Mouse (Mus musculus) gastrocnemius, postnatal 25 days (tissue): ENCODE data around the gene Mrpl40. TPM values are rescaled to one million over a fixed set of nuclear protein-coding genes. Genes with fewer than 3 reads are reported as not detected.

Source experiments
- DNase-seq: peaks from one replicate; pipeline ENCODE4 v3.0.0; 2022
- total RNA-seq, 2 experiments: library from RNA; stranded (reverse); gene quantifications; 1 replicate in 1 of 2; 2 replicates in 1 of 2; pipeline ENCODE4 v1.2.3; 2021

The Mrpl40 gene
- total RNA-seq, 2 experiments from 2014 or later, result 42.8 to 45.5 TPM

DNA sequence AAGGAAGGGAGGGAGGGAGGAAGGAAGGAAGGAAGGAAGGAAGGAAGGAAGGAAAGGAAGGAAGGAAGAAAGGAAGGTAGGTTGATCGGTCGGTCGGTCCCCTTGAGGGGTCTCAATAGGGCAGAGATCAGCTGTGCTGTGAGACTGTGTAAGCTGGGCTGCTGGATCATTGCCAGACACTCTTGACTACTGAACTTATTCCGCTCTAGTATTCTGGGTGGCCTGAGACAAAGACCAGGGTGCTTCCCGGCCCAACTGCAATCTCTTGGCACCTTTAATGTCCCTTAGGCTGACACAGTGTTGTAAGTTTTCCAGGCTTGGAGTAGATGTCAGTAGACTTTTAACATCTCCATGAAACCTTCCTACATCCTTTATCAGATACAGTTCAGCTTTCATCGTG is 47.6 kb downstream of the Mrpl40 start:
- DNase-seq, result no peak

DNA sequence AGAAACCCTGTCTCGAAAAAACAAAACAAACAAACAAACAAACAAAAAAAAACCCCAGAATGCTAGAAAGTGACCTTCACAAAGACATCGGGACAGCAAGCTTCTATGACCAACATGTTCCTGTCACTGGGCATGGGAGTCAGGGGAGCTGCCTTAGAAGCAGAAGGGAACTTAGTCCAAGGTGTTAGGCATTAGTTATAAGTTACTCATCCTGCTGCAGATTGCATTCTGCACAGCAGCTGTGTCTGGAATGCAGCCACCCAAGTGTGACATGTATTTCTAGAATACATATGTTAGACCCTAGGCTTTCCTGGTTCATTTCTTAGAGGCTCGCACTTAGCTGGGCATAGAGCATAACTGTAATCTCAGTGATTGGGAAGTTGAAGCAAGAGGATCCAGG is 48.0 kb downstream of the Mrpl40 start:
- no peak for DNase-seq

DNA sequence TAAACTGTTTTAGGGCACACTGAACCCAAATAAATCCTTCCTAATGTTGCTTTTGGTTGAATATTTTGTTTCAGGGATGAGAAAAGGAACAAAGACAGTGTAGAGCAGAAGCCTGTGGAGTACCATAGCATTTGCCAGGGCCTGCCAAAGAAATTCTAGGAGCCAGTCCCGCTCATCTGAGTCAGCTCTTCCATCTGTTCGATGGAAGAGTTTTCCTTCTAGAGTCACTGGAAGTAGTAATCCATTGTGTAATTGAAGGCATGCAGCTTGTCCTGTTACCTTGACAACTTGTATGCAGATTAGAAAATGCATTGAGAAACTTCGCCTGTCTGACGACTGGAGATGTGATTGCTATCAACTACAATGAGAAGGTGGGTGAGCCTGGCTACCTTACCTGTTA is 53.7 kb downstream of the Mrpl40 start:
- no peak for DNase-seq

DNA sequence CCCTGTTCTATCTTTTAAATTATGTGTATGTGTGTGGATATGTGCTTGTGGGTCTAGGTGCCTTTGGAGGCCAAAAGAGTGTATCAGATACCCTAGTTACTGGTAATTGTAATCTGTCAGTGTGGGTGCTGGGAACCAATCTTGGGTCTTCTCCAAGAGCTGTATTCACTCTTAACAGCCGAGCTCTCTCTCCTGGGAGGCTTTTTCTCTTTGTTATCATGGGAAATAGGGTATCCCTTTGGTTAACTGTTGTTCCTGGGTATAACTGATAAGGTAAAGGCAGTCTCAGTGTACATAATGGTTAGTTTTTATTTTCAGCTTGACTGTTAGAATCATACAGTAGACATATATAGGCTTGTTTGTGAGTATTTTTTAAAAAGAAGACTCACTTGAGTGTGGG is 54.3 kb downstream of the Mrpl40 start:
- DNase-seq, result no peak

Other genes with a start within 250 kb of the Mrpl40 start
- 1 to 10 TPM; 5.5 to 5.8 TPM for gene Sept5, start 246.9 kb downstream of the Mrpl40 start, total RNA-seq
- gene Cldn5, start 100.0 kb downstream of the Mrpl40 start, total RNA-seq, result 10 to 100 TPM in 1 of 2 experiments, 1 to 10 TPM in 1; 7.4 to 13.9 TPM
- gene Ufd1, start 65.1 kb downstream of the Mrpl40 start, total RNA-seq, result 10 to 100 TPM; 38.9 to 39.8 TPM
- gene Cdc45, start 64.9 kb downstream of the Mrpl40 start, total RNA-seq, result 1 to 10 TPM; 2.3 to 2.5 TPM
- 10 to 100 TPM; 17.3 to 17.8 TPM for gene 2510002D24Rik, start 40.3 kb downstream of the Mrpl40 start, total RNA-seq
- 1 to 10 TPM; 1.3 to 2.3 TPM for gene Gm28539, start 40.3 kb downstream of the Mrpl40 start, total RNA-seq
- gene Hira, start 175 bp upstream of the Mrpl40 start, total RNA-seq, result 10 to 100 TPM; 19.0 to 20.2 TPM